Mouse (Mus musculus): ENCODE results near the gene C2cd4a. TPM values are rescaled to one million over a fixed set of nuclear protein-coding genes. Genes with fewer than 3 reads are reported as not detected.

The C2cd4a gene
- polyA plus RNA-seq, 1 experiment, result 0.13 TPM

DNA sequence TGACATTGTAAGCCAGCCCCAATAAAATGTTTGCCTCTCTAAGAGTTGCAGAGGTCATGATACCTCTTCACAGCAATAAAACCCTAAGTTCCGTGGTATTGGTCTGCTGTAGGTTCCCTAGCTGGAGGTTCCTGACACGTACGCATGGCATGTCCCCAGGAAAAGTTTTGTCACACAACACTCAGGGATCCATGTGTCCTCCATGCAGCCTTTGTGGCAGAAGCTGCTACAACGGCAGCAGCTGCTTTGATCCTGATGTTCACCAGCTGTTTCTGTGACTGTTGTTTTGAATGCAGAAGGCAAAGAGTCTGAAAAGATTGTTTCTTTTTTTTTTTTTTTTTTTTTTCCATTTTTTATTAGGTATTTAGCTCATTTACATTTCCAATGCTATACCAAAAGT, 19.0 kb downstream of the C2cd4a start:
- 0 out of 2 replicates have a peak, but pooled peaks cover 1% of the 10 kb centered on the region for H3K27me3 ChIP-seq (ENCODE audit: control insufficient read depth, insufficient read depth, low read length)
- no peak overlapping the region for H3K4me3 ChIP-seq (ENCODE audit: extremely low read depth, insufficient read depth, insufficient read length)
- DNase-seq (ENCODE audit: low read depth in 1 of 2, low spot score in 2 of 2), result no peak
- WGBS, result 87% methylated on average over 4 of the region's 4 CpGs
- TF ChIP-seq CTCF (IDR thresholded peaks at IDR 0.05; ENCODE audit: extremely low read depth, insufficient read depth, insufficient read length, insufficient replicate concordance), result no peak
- TF ChIP-seq POLR2A (IDR thresholded peaks at IDR 0.05; ENCODE audit: low read depth, low read length), result no peak
- H3K4me1 ChIP-seq (ENCODE audit: control insufficient read depth, insufficient read depth, insufficient read length), result no peaks in the 10 kb centered on the region
- no peaks in the 10 kb centered on the region for H3K36me3 ChIP-seq (ENCODE audit: control insufficient read depth, insufficient read depth, low read length)
- H3K27ac ChIP-seq (ENCODE audit: insufficient read depth, low read length), result no peak overlapping the region

DNA sequence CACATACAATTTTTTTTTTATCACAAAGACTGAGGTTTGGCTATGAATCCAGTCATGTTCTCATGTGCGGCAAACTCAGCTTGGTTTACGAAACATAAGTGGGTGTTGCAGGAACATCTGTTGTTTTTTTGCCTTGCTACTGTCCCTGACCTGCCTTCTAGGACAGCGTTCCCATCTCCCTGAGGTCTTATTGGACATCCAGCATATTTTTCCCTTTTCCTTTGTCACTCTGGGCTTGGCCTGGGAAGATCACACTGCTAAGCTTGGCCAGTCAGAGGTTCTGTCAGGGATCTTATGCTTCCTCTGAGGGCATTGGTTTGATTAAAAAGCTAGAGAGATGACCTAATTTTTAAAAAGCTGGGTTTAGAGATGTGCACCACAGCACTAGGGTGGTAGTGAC, 21.0 kb downstream of the C2cd4a start:
- H3K4me3 ChIP-seq (ENCODE audit: extremely low read depth, insufficient read depth, insufficient read length), result no peak overlapping the region
- no peaks in the 10 kb centered on the region for H3K36me3 ChIP-seq (ENCODE audit: control insufficient read depth, insufficient read depth, low read length)
- H3K27me3 ChIP-seq (ENCODE audit: control insufficient read depth, insufficient read depth, low read length), result 0 out of 2 replicates have a peak, but pooled peaks cover 1% of the 10 kb centered on the region
- DNase-seq (ENCODE audit: low read depth in 1 of 2, low spot score in 2 of 2), result no peak
- H3K27ac ChIP-seq (ENCODE audit: insufficient read depth, low read length), result no peak overlapping the region
- no peaks in the 10 kb centered on the region for H3K4me1 ChIP-seq (ENCODE audit: control insufficient read depth, insufficient read depth, insufficient read length)
- 95% methylated on average over 3 of the region's 3 CpGs for WGBS
- no peak for TF ChIP-seq POLR2A (IDR thresholded peaks at IDR 0.05; ENCODE audit: low read depth, low read length)
- TF ChIP-seq CTCF (IDR thresholded peaks at IDR 0.05; ENCODE audit: extremely low read depth, insufficient read depth, insufficient read length, insufficient replicate concordance), result no peak

DNA sequence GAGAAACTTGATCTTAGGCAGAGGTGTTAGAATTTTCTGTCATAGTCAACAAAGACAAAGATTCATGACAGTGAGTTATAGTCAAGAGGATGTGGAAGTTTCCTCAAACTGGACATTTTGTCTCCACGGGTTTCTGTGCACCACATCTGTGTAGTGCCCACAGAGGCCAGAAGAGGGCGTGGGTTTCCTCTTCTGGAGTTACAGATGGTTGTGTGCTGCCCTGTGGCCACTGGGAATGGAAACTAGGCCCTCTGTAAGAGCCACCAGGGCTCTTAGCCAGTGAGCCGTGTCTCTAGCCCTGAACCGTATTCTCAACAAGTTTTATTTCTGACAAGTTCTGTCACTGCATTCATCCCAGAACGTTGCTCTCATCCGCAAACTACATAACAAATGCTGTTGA, 21.6 kb downstream of the C2cd4a start:
- TF ChIP-seq CTCF (IDR thresholded peaks at IDR 0.05; ENCODE audit: extremely low read depth, insufficient read depth, insufficient read length, insufficient replicate concordance) (no peak), POLR2A (IDR thresholded peaks at IDR 0.05; ENCODE audit: low read depth, low read length) (no peak)
- DNase-seq (ENCODE audit: low read depth in 1 of 2, low spot score in 2 of 2), result no peak
- Histone ChIP-seq H3K36me3 (ENCODE audit: control insufficient read depth, insufficient read depth, low read length) (no peaks in the 10 kb centered on the region), H3K27ac (ENCODE audit: insufficient read depth, low read length) (no peak overlapping the region), H3K4me1 (ENCODE audit: control insufficient read depth, insufficient read depth, insufficient read length) (no peaks in the 10 kb centered on the region), H3K27me3 (ENCODE audit: control insufficient read depth, insufficient read depth, low read length) (0 out of 2 replicates have a peak, but pooled peaks cover 1% of the 10 kb centered on the region), H3K4me3 (ENCODE audit: extremely low read depth, insufficient read depth, insufficient read length) (no peak overlapping the region)
- 75% methylated on average over 6 of the region's 6 CpGs for WGBS

DNA sequence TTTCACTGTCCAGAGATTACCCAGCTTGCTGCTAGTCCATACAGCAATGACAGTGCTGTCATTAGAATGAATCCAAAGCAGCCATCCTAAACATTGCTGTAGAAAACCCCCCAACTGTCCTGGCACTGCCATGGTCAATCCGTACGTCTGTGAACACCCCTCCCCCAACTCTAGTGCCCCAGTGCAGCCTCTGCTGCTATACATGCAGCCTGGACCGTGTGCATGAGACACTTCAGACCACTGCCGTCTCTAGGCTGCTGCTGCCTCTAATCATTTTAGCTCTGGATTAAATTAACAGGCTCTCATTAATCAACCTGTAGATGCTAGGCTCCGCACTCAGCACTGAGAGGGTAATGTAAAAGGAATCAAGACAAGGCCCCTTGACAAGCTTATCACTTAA, 25.1 kb downstream of the C2cd4a start:
- WGBS, result 80% methylated on average over 5 of the region's 5 CpGs

DNA sequence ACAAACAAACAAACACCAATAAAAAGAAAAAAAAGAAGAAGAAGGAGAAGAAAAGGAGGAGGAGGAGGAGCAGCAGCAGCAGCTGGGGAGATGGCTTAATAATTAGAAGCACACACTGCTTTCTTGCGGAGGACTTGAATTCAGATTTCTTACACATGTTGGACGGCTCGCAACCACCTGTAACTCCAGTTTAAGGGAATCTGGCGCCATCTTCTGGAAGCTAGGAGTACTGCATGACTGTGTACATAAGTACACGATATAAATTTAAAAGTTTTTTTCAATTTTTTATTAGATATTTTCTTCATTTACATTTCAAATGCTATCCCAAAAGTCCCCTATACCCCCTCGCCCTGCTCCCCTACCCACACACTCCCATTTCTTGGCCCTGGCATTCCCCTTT, 29.9 kb downstream of the C2cd4a start:
- 0 out of 2 replicates have a peak, but pooled peaks have one; percentile 24 for TF ChIP-seq CTCF (IDR thresholded peaks at IDR 0.05; ENCODE audit: extremely low read depth, insufficient read depth, insufficient read length, insufficient replicate concordance)
- no peak for TF ChIP-seq POLR2A (IDR thresholded peaks at IDR 0.05; ENCODE audit: low read depth, low read length)
- H3K4me1 ChIP-seq (ENCODE audit: control insufficient read depth, insufficient read depth, insufficient read length), result no peaks in the 10 kb centered on the region
- peak; percentile 15 to 34 for DNase-seq (ENCODE audit: low read depth in 1 of 2, low spot score in 2 of 2)
- no peaks in the 10 kb centered on the region for H3K27me3 ChIP-seq (ENCODE audit: control insufficient read depth, insufficient read depth, low read length)
- H3K4me3 ChIP-seq (ENCODE audit: extremely low read depth, insufficient read depth, insufficient read length), result no peak overlapping the region
- H3K36me3 ChIP-seq (ENCODE audit: control insufficient read depth, insufficient read depth, low read length), result no peaks in the 10 kb centered on the region
- WGBS, result 37% methylated on average over 6 of the region's 6 CpGs
- no peak overlapping the region for H3K27ac ChIP-seq (ENCODE audit: insufficient read depth, low read length)

More for the DNA sequence above, 25.1 kb downstream of the C2cd4a start:
- H3K36me3 ChIP-seq (ENCODE audit: control insufficient read depth, insufficient read depth, low read length), result no peaks in the 10 kb centered on the region
- no peak overlapping the region for H3K27ac ChIP-seq (ENCODE audit: insufficient read depth, low read length)
- H3K4me3 ChIP-seq (ENCODE audit: extremely low read depth, insufficient read depth, insufficient read length), result no peak overlapping the region
- no peaks in the 10 kb centered on the region for H3K4me1 ChIP-seq (ENCODE audit: control insufficient read depth, insufficient read depth, insufficient read length)
- H3K27me3 ChIP-seq (ENCODE audit: control insufficient read depth, insufficient read depth, low read length), result no peaks in the 10 kb centered on the region
- TF ChIP-seq CTCF (IDR thresholded peaks at IDR 0.05; ENCODE audit: extremely low read depth, insufficient read depth, insufficient read length, insufficient replicate concordance) (no peak), POLR2A (IDR thresholded peaks at IDR 0.05; ENCODE audit: low read depth, low read length) (no peak)
- DNase-seq (ENCODE audit: low read depth in 1 of 2, low spot score in 2 of 2), result no peak

DNA sequence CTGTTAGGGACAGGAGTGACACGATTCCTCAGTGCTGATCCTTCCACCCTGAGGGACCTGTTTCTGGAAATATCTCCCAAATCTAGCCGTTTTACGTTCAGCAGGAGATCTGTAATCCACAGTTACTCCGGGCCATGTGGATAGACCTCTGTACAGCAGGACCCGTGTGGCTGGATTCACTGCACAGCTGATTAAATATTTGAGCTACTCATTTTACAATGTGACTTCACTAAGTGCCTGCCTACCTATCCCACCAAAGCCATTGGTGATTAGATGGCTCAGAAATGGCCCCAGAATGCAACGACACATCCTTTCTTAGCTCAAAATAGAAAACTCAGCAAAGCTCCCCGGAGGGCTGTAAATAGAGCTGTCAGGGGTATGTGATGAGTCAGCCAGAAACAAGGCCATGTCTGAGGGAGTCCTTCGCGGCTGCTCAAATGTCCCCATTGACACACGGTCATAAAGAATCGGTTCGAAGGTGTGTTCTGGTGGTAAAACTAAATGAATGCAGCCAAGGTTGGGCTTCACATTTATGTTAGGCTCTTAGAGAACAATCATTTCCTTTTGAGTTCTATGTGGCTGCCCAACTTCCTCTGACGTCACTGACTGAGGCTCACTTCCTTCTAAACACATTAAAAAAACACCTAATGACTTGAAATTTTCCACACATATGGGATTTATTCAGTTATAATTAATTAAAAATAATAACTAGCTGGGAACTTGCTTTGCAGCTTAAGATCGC, 32.9 kb downstream of the C2cd4a start:
- no peaks in the 10 kb centered on the region for H3K4me1 ChIP-seq (ENCODE audit: control insufficient read depth, insufficient read depth, insufficient read length)
- WGBS, result 49% methylated on average over 14 of the region's 14 CpGs
- TF ChIP-seq POLR2A (IDR thresholded peaks at IDR 0.05; ENCODE audit: low read depth, low read length), result no peak
- no peak for TF ChIP-seq CTCF (IDR thresholded peaks at IDR 0.05; ENCODE audit: extremely low read depth, insufficient read depth, insufficient read length, insufficient replicate concordance)
- H3K4me3 ChIP-seq (ENCODE audit: extremely low read depth, insufficient read depth, insufficient read length), result no peak overlapping the region
- H3K27ac ChIP-seq (ENCODE audit: insufficient read depth, low read length), result no peak overlapping the region
- no peaks in the 10 kb centered on the region for H3K27me3 ChIP-seq (ENCODE audit: control insufficient read depth, insufficient read depth, low read length)
- peak in 1 of 2 experiments; percentile 28 for DNase-seq (ENCODE audit: low read depth in 1 of 2, low spot score in 2 of 2)
- H3K36me3 ChIP-seq (ENCODE audit: control insufficient read depth, insufficient read depth, low read length), result no peaks in the 10 kb centered on the region

DNA sequence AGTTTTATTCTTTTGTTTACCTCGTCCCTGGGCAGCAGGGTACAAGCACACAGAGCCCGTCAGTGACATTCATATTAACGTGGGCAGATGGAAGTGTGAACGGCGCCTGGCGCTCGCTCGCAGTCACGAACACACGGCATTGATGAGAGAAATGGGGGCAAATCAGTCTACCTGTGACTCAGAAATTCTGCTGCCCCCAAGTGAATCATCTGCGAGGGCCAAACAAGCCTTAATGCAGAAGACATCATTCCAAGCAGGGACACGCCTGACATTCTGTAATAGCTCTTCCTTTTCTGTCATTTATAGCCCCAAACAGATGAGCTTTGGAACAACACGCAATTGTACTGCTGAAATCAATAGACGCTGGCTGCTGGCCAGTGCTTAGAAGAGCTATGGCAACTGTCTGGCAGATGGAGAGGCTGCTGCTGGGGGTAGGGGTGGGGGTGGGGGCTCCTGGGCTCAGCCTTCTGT, 36.9 kb downstream of the C2cd4a start:
- no peaks in the 10 kb centered on the region for H3K36me3 ChIP-seq (ENCODE audit: control insufficient read depth, insufficient read depth, low read length)
- H3K27ac ChIP-seq (ENCODE audit: insufficient read depth, low read length), result no peak overlapping the region
- no peaks in the 10 kb centered on the region for H3K27me3 ChIP-seq (ENCODE audit: control insufficient read depth, insufficient read depth, low read length)
- no peaks in the 10 kb centered on the region for H3K4me1 ChIP-seq (ENCODE audit: control insufficient read depth, insufficient read depth, insufficient read length)
- DNase-seq (ENCODE audit: low read depth in 1 of 2, low spot score in 2 of 2), result no peak
- TF ChIP-seq CTCF (IDR thresholded peaks at IDR 0.05; ENCODE audit: extremely low read depth, insufficient read depth, insufficient read length, insufficient replicate concordance) (no peak), POLR2A (IDR thresholded peaks at IDR 0.05; ENCODE audit: low read depth, low read length) (no peak)
- no peak overlapping the region for H3K4me3 ChIP-seq (ENCODE audit: extremely low read depth, insufficient read depth, insufficient read length)
- 86% methylated on average over 14 of the region's 14 CpGs for WGBS
